8 mouse cellular contexts compared by ENCODE assay signal in genomic region chr9:83834748-83835313, GRCm38 (mm10). TPM values are rescaled to one million over a fixed set of nuclear protein-coding genes. Genes with fewer than 3 reads are reported as not detected.
A peak's percentile ranks its signal among the peaks of the same experiment; 100 is the strongest.
DNase-seq lines count a peak whose midpoint lies in the region; ATAC-seq lines count a peak whose summit lies in the region.

No protein-coding gene starts in this region.

- peak overlapping the region; percentile 85 for H3K9ac ChIP-seq in kidney, embryonic 16.5 days (replicated peaks; ENCODE audit: low read length)
- H3K9ac ChIP-seq in embryonic facial prominence, embryonic 11.5 days (replicated peaks; ENCODE audit: low read length) = peak overlapping the region; percentile 81
- peak overlapping the region; percentile 70 for H3K9ac ChIP-seq in intestine, embryonic 14.5 days (ENCODE audit: low read length)
- peak overlapping the region; percentile 74 for H3K9ac ChIP-seq in neural tube, embryonic 12.5 days

- H3K27me3 ChIP-seq in kidney, embryonic 16.5 days (ENCODE audit: insufficient read depth, low read length) = no peaks in the 10 kb centered on the region
- H3K27me3 ChIP-seq in embryonic facial prominence, embryonic 11.5 days (ENCODE audit: control insufficient read depth, insufficient read depth, low read length) = no peaks in the 10 kb centered on the region
- H3K27me3 ChIP-seq in intestine, embryonic 14.5 days (replicated peaks; ENCODE audit: control insufficient read depth, insufficient read depth, low read length) = no peaks in the 10 kb centered on the region
- H3K27me3 ChIP-seq in neural tube, embryonic 12.5 days (replicated peaks) = no peaks in the 10 kb centered on the region

- WGBS in kidney, embryonic 16.5 days = under 1% methylated on average over 27 of the region's 27 CpGs
- WGBS in embryonic facial prominence, embryonic 11.5 days = 2% methylated on average over 22 of the region's 27 CpGs
- 1% methylated on average over 26 of the region's 27 CpGs for WGBS in intestine, embryonic 14.5 days
- WGBS in neural tube, embryonic 12.5 days = 2% methylated on average over 27 of the region's 27 CpGs

- H3K4me1 ChIP-seq in kidney, embryonic 16.5 days (ENCODE audit: insufficient read depth, low read length) = peaks cover 14% of the 10 kb centered on the region
- no peaks in the 10 kb centered on the region for H3K4me1 ChIP-seq in embryonic facial prominence, embryonic 11.5 days (ENCODE audit: control insufficient read depth, insufficient read depth, low read length)
- peaks cover 13% of the 10 kb centered on the region for H3K4me1 ChIP-seq in intestine, embryonic 14.5 days (replicated peaks; ENCODE audit: control insufficient read depth, insufficient read depth, low read length)
- H3K4me1 ChIP-seq in neural tube, embryonic 12.5 days = peaks cover 9% of the 10 kb centered on the region

- H3K4me3 ChIP-seq in kidney, embryonic 16.5 days (ENCODE audit: low read length) = peak overlapping the region; percentile 92
- H3K4me3 ChIP-seq in embryonic facial prominence, embryonic 11.5 days (ENCODE audit: low read depth, low read length) = peak overlapping the region; percentile 92
- peak overlapping the region; percentile 84 for H3K4me3 ChIP-seq in intestine, embryonic 14.5 days (ENCODE audit: low read depth, low read length)
- peak overlapping the region; percentile 82 for H3K4me3 ChIP-seq in neural tube, embryonic 12.5 days

- no peaks in the 10 kb centered on the region for H3K9me3 ChIP-seq in kidney, embryonic 16.5 days (ENCODE audit: low read length)
- no peaks in the 10 kb centered on the region for H3K9me3 ChIP-seq in embryonic facial prominence, embryonic 11.5 days (replicated peaks; ENCODE audit: control insufficient read depth, low read length)
- no peaks in the 10 kb centered on the region for H3K9me3 ChIP-seq in intestine, embryonic 14.5 days (ENCODE audit: control insufficient read depth, low read length)
- H3K9me3 ChIP-seq in neural tube, embryonic 12.5 days = no peaks in the 10 kb centered on the region

- peak overlapping the region; percentile 77 for H3K4me2 ChIP-seq in kidney, embryonic 16.5 days (replicated peaks; ENCODE audit: low read depth, low read length)
- H3K4me2 ChIP-seq in embryonic facial prominence, embryonic 11.5 days (ENCODE audit: low read depth, low read length) = peak overlapping the region; percentile 71
- peak overlapping the region; percentile 47 for H3K4me2 ChIP-seq in intestine, embryonic 14.5 days (ENCODE audit: low read length)
- peak overlapping the region; percentile 85 for H3K4me2 ChIP-seq in neural tube, embryonic 12.5 days (replicated peaks)

- DNase-seq in kidney, postnatal 25 days = no peak
- no peak for DNase-seq in embryonic facial prominence, embryonic 11.5 days (ENCODE audit: low spot score)
- no peak for DNase-seq in intestine, embryonic 14.5 days (ENCODE audit: low spot score)
- DNase-seq in right cerebral cortex, postnatal 10 days (ENCODE audit: low spot score in 2 of 2) = no peak
- DNase-seq in c-Kit-positive CD71-positive TER-119-positive erythroid progenitor cells, embryonic 14.5 days (ENCODE audit: low spot score) = no peak
- no peak for DNase-seq in B cell, adult 2 months

- H3K36me3 ChIP-seq in kidney, embryonic 16.5 days (ENCODE audit: insufficient read depth, low read length) = peaks cover 3% of the 10 kb centered on the region
- H3K36me3 ChIP-seq in embryonic facial prominence, embryonic 11.5 days (replicated peaks; ENCODE audit: control insufficient read depth, insufficient read depth, low read depth, low read length) = no peaks in the 10 kb centered on the region
- H3K36me3 ChIP-seq in intestine, embryonic 14.5 days (ENCODE audit: control insufficient read depth, insufficient read depth, low read length) = peaks cover 3% of the 10 kb centered on the region
- no peaks in the 10 kb centered on the region for H3K36me3 ChIP-seq in neural tube, embryonic 12.5 days

- H3K27ac ChIP-seq in kidney, embryonic 16.5 days (ENCODE audit: low read length) = no peak overlapping the region
- H3K27ac ChIP-seq in embryonic facial prominence, embryonic 11.5 days (replicated peaks; ENCODE audit: low read depth, low read length) = no peak overlapping the region
- no peak overlapping the region for H3K27ac ChIP-seq in intestine, embryonic 14.5 days (ENCODE audit: low read depth)
- no peak overlapping the region for H3K27ac ChIP-seq in neural tube, embryonic 12.5 days

- peak; percentile 88 for ATAC-seq in kidney, embryonic 16.5 days (ENCODE audit: low FRiP score, low TSS enrichment)
- ATAC-seq in embryonic facial prominence, embryonic 11.5 days (replicated peaks; ENCODE audit: insufficient number of reproducible peaks, low FRiP score, low TSS enrichment, low read depth) = peak; percentile 88
- peak; percentile 84 for ATAC-seq in intestine, embryonic 14.5 days (replicated peaks; ENCODE audit: low FRiP score, low TSS enrichment, low read depth)
- peak; percentile 80 for ATAC-seq in neural tube, embryonic 12.5 days (ENCODE audit: low FRiP score, low read depth)

RNA-seq across cellular contexts. Expression of gene Ttk, which starts 0.3 kb away (rescaled TPM):
- 36.5 and 36.9 TPM in 2 replicates for polyA plus RNA-seq in kidney, embryonic 16.5 days (2015; fragmentation: Nextera tagmentation; extraction: Ambion mirVana)
- polyA plus RNA-seq in embryonic facial prominence, embryonic 11.5 days (2014; fragmentation: Nextera tagmentation; extraction: Ambion mirVana) = 50.3 and 55.1 TPM in 2 replicates
- 27.0 and 27.3 TPM in 2 replicates for polyA plus RNA-seq in intestine, embryonic 14.5 days (2014; fragmentation: Nextera tagmentation; extraction: Ambion mirVana)
- 22.3 and 25.0 TPM in 2 replicates for polyA plus RNA-seq in neural tube, embryonic 12.5 days (2016; fragmentation: Nextera tagmentation; extraction: Ambion mirVana)

RNA-seq across cellular contexts. Expression of gene Elovl4, which starts 28.8 kb away (rescaled TPM):
- polyA plus RNA-seq in kidney, embryonic 16.5 days (2015; fragmentation: Nextera tagmentation; extraction: Ambion mirVana) = 6.0 and 8.5 TPM in 2 replicates
- 32.0 and 34.7 TPM in 2 replicates for polyA plus RNA-seq in embryonic facial prominence, embryonic 11.5 days (2014; fragmentation: Nextera tagmentation; extraction: Ambion mirVana)
- 9.3 and 11.2 TPM in 2 replicates for polyA plus RNA-seq in intestine, embryonic 14.5 days (2014; fragmentation: Nextera tagmentation; extraction: Ambion mirVana)
- polyA plus RNA-seq in neural tube, embryonic 12.5 days (2016; fragmentation: Nextera tagmentation; extraction: Ambion mirVana) = 49.2 and 53.7 TPM in 2 replicates
